Mouse (Mus musculus) erythroblast, embryonic 14.5 days (primary cell): ENCODE data around the gene Rab11fip3.

Experiments
- GATA1 ChIP-seq: IDR thresholded peaks from 2 replicates; pipeline ENCODE4 v1.6.1; 2012; ENCODE audit warnings: low read length, inconsistent platforms, mixed read lengths
- TAL1 ChIP-seq: IDR thresholded peaks from 3 replicates; pipeline ENCODE4 v1.6.1; 2012; ENCODE audit warnings: low read length, inconsistent platforms, mixed read lengths

DNA sequence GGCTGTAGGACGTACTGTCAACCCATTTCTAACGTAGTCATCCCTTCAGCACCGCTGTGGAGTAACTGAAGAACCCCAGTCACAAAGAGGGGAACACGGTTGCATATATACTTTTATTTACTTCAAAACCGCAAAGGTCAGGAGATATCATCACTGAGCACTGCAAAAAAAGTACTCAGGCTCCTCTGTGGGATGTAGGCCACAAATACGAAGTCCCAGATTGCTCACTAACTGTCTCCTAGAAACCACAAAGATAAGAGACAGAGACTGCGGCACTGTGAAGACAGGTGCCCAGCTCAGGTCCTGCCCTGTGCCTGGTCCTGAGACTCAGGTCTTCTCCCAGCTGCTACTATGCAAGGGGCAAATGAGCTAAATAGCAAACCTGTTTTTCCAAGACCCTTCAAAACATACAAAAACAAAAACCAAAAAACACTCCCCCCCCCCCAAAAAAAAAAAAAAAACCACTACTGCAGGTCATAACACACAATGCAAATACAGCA, 48.5 kb downstream of the Rab11fip3 start:
- TF ChIP-seq GATA1 (no peak), TAL1 (no peak)
